Mouse (Mus musculus): ENCODE results near the gene Slc35f1.
"Not testable (repeated sequence)": the region's sequence is repeated elsewhere in the genome, so short reads cannot be mapped to it uniquely, and the experiment has no call there.

Gene Slc35f1

DNA sequence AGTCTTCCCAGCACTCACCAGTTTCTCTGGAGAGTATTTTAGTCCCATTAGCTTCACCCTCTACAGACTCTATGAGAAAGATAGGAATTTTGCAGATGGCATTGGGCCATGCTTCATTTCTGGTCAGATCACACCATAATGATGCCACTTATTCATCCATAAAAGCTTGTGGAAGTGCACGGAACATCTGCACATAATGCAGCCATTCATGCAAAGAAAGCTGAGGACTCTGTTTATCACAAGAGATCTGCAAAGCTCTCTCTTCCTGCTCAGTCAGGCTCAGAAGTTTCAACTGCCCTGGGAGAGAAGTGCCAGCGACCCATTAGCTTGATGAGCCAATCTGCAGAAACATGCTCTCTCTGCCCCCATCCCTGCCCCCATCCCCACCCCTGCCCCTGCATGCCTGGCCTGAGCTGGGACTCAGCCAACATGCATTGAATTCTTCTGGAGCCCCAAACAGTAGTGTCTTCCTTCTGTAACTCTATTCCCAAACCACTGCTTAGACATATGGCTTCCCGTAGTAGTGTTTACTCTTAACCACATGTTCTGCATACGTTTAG lies 89.7 kb downstream of the Slc35f1 start:
- DNase-seq (ENCODE audit: low read depth, low spot score): no peak

DNA sequence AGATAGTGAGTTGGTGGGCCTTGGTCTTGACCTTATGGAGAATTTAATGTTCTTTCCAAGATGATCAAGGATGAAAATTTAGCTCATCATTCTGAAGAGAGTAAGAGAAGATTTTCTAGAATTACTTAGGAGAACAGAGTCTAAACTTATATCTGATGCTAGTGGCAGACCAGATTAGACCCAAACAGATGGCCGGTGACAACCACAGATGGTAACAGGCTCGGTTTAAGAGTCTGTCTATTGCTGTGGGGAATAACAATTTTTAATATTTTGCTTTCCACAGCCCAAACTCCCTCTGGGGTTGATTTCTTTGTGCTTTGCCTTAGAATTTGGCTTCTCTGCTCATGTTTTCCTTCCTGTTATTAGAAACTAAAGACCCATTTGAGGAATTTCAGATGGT lies 96.7 kb downstream of the Slc35f1 start:
- DNase-seq (ENCODE audit: low read depth, low spot score): no peak

DNA sequence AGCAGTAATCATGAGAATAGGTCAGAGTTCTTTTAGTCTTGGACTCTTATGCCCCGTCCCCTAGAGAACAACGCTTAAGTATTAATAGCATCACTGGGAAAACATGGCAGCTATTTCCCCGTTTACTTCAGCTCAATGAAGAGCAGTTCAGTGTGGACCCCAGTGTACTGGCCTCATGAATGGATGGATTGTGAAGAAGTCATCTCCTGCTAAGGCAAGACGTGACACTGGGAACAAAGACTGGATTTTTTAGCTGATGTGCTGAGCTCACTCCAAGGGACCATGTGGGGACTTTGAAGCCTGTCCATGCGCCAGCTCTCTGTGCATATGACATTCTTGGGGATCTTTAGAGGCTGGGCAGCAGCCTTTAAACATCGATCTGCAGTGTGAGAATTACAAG lies 101.2 kb downstream of the Slc35f1 start:
- no peak for DNase-seq (ENCODE audit: low read depth, low spot score)

DNA sequence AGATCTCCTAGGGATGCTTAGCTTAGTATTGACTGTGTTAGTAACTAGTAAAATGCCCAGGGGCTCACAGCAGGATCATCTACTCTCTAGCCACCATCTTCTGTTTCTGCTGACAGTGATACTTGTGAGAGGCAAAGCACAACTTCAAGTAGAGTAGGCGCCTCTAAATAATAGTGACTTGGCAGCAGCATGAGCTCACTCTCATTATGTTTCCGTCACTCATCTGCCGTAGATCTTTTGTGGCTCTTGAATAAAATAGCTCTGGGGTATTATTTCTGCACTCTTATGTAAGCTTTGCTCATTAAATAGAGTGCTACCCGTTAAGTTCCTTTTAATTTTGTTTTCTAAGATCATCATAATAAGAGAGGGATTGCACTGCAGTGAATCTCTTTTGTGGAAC lies 107.1 kb downstream of the Slc35f1 start:
- DNase-seq (ENCODE audit: low read depth, low spot score): no peak

DNA sequence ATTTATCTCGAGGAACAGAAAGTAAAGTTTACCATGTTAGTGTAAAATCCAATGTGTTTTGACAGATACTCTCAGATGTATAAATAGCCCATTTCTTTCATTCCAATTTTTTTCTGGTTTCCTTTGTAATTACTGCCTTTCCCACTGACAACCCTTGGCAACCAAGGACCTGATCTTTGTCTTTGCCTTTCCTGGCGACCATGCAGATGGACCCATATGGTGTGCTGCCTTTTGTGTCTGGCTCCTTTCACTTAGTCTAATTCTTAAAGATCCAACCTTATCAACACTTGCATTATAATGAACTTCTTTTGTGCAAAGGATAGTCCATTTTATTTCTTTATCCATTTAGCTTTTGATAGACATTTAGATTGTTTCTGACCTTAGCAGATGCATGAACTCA lies 117.5 kb downstream of the Slc35f1 start:
- no peak for DNase-seq (ENCODE audit: low read depth, low spot score)

DNA sequence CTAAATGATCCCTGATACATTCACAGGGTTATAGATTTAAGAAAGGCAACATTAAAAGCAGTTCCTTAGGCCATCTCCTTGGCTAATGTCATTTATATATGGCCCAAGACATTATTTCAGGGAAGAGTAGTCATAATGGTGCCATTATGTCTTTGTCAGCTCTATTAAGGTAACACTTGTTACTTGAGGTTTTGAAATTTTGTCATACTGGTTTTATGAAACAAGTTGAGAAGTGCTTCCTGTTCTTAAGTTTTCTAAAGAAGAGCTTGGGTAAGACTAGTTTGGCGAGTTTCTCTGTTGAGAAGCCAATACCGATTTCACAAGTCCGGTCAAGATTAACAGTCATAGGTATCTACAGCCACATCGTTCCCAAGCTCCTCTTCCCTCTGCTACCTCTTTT lies 122.5 kb downstream of the Slc35f1 start:
- DNase-seq (ENCODE audit: low read depth, low spot score): no peak

DNA sequence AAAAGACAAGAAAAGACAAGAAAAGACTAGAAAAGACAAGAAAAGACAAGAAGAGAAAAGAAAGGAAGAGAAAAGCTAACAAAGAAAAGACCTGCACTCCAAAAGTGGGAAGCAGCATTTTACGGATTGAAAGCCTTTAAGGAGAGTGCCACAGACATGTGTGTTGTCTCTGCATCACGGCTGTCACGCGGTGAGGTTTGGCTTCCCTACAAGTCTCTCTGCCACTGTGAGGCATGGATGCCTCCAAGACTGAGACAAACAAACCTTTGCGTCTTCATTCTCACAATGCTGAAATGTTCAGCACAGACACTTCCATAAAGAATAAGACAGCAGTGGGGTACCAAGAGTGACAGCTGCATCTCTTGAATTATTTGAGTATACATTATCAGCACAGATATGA lies 124.0 kb downstream of the Slc35f1 start:
- DNase-seq (ENCODE audit: low read depth, low spot score): no peak

DNA sequence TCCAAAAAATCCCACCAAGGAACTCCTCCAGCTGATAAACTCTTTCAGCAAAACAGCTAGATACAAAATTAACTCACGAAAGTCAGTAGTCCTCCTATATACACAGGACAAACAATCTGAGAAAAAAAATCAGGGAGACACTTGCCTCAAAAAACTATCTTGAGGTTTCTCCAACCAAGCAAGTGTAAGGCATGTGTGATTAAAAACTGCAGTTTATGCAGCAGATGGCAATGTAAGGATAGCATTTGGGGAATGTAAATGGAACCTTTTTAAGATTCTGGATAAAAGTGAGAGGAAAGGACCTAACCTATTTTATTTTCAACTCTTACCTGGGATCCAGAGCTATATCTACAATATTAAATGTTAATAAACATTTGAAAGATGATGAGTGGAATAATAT lies 129.3 kb downstream of the Slc35f1 start:
- DNase-seq (ENCODE audit: low read depth, low spot score): no peak

DNA sequence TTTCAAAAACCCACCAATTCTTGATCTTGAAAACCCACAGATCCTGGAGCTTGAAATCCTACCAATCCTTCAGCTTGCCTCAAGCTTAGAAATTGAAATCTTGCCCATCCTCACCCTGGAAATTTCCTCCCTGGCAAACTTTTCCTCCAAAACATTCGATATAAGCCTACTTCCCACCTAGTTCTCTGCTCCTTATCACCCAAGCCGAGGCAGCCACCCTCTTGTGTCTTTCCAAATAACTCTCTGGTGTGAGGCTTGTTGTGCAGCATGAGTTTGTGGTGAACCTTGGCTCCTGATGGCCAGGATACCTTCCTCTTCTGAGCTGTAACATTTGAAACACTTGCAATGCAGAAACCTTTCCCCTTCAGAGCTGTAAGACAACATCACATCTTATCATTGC lies 132.6 kb downstream of the Slc35f1 start:
- DNase-seq (ENCODE audit: low read depth, low spot score): no peak

DNA sequence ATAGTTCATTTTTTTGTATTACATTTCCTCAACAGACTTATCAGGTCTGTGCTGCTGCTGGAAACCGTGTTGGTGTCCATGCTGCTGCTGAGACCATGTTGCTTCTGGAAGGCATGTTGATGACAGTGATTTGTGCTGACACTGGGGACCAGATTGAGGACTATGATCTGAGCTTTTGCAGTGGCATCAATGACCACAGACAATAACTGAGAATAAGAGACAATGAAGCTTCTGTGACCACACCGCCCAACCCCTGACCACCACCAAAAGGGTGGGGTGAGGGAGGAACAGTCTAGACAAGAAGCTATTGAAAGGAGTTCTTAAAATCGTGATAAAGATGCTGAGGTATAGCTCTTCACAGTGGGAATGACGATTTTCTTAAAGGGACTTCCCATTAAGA lies 135.4 kb downstream of the Slc35f1 start:
- no peak for DNase-seq (ENCODE audit: low read depth, low spot score)

DNA sequence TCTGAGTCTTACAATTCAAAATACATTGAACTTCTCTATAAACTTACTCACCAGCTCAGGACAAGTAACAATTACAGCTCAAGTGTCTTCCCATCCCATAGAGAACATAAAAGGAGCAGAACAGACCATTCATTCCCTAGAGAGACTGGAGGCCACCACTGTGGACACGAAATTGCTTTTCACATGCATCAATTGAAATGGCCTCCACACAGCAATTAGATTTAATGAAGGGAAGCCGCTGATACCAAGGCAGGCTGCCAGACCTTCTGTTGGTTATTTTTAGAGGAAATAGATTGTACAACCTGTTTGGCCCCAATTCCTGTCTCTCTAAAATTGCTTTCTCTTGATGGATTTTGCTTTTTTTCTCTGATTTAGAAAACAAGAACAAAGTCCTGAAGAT lies 150.5 kb downstream of the Slc35f1 start:
- no peak for DNase-seq (ENCODE audit: low read depth, low spot score)

DNA sequence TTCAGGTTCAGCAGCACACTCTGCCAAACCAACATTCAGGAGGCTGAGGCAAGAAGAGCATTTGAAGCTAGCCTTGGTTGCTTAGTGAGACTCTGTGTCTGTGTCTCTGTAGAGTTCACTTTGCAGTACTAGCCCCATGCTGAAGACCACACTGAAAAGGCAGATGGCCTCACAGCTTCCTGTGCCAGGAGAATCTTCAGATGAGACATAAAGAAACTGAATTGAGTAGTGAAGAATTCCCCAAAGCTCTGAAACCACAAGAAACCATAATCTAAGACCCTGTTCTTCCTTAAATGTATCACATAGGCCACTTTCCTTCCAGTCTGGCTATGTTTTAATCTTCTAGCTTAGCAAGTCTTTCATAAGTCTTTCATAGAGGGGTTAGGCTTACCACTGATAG lies 161.7 kb downstream of the Slc35f1 start:
- DNase-seq (ENCODE audit: low read depth, low spot score): no peak

DNA sequence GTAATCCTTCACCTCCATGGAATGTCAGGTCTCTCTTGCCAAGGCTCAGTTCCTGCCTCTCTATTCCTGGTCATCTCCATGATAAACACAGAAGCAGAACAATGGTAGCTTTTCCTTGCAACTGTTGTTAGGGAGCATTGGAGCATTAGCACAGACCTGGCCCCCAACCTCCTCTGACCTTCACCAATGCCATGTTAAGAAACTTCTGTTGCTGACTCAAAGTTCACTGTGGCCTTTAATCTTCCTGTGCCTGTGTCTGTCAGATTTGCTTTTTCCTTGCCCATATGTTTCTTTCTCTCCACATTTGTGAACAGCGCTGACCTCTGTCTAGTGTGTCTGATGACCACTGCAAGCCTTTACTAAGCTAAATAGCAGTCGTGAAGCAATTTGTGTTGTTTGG lies 170.5 kb downstream of the Slc35f1 start:
- DNase-seq (ENCODE audit: low read depth, low spot score): no peak

DNA sequence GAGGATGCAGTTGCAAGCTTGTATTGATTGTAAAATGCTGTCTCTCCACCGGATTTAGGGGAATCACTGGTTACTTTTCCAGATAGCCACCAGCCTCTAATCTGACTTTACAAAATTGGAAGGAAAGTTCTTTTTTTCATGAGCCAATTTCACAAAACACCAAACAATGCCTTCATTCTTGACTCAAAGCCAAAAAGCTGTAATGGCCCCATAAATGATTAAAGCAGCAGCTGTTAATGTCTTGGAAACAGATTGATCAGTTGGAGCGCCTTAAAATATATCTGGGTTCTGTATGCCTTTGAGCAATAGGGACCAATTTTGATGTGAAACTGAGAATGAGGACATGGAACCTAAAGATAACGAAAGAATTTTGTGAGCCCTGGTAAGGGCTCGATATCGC lies 174.6 kb downstream of the Slc35f1 start:
- DNase-seq (ENCODE audit: low read depth, low spot score): no peak

DNA sequence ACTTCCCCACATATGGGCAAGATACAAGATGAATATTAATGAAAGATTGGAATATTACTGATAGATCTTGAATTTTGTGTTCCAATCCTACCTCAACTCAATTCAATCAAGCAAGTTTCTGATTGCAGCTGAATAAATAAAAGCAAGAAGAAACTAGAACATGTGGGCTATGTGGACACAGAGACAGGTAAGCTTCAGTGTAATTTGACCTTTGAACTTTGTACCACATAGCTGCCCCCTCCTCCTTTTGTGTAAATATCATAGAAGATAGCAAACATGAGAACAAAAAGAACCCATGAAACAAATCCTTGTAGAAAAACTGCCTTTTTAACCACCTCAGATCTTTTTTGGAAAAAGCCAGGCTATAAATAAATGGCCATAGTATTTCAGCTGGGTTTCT lies 180.8 kb downstream of the Slc35f1 start:
- DNase-seq (ENCODE audit: low read depth, low spot score): no peak

DNA sequence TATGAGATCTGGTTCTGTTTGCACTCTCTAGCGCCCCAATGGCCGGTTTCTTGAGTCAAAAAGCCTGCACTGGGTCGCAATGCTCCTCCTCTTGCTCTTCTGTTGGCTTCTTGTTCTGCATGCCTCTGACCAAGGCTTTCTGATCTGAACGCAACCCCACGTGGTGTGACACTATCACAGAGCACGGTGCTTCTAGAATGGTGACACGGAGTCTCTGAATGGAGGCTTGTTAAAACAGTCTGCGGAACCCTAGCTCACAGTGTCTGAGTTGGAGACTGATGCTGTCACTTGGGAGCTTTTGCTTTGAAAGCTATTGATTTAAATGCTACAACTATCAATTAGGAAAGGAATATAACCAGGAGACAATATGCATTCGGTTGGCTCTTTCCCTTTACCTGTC lies 183.8 kb downstream of the Slc35f1 start:
- DNase-seq (ENCODE audit: low read depth, low spot score): no peak

DNA sequence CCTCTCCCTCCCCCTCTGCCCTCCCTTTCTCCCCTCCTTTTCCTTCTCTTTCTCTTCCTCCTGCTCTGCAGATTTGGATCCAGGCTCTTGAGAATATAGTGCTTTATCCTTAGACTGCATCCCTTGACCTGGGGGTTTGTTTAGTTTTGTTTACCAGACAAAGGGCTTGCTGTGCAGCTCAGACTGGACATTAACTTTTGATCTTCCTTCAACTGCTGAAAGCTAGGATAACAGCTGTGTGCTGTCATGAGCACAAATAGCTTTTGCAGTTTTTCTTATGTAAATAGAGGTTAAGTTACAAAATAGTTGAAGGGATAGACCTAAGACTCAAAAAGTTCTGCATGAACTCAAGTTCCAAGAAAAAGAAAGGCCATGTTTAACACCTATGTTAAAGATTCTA lies 184.4 kb downstream of the Slc35f1 start:
- no peak for DNase-seq (ENCODE audit: low read depth, low spot score)

DNA sequence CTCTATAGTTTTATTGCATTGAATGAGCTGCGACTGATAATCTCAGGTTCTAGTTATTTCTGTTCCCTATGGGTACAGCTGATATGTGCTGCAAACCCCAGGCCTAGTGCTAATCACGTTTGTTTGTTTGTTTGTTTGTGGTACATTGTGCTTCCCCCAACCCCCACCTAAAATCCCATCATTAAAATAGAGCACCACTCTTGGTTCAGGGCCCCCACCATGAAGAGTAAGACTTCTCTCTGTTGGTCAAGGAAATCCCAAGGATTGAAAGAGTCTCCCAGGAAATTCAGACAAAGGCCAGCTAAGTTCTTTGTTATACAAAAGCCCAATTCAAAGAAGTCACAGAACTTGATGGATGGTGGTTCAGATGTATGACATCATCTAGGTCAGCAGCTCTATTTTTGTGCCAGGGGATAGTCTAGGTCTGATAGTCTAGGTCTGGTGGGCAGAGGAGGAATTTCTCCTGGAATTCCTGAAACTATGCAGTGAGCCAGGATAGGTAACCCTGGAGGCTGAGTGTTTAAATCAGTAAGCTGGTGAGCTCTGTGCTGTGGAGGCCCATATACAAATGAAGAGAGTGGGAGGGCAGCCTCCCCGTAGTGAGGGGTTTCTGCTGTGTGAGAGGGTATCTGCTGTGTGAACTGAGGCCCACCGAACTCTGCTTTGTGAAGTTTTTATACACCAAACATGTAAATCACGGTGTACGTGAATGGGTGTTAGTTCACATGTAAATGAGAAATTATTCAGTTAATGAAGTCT lies 187.1 kb downstream of the Slc35f1 start:
- DNase-seq (ENCODE audit: low read depth, low spot score): no peak

DNA sequence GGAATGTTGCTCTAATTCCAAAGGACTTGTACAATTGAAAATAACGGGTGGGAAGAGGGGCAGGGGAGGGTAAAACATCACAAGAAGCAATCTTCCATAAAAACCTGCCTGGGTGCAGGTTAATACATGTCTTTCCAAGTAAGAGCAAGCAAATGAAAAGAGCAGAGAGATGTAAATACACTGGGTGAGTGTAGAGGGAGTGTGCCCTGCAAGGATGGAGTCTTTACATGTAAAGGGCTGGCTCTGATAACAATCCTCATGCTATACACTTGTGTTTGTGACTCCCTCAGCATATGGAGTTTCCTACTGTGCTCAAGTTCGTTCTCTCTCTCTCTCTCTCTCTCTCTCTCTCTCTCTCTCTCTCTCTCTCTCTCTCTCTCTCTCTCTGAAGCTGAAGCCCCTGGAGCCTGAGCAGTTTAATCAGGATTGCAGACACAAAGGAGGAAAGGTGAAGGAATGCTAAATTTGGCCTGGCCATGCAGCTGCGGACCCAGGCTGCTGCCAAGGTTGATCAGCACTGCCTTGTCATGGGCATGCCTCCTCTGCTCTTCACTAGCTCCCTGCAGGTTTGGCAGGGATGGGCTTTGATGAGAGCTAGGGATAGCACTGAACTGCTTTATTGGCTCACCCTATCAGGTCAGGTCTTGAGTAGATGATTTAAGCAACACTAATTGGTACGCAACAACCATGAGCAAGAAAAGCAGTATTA lies 187.9 kb downstream of the Slc35f1 start:
- no peak for DNase-seq (ENCODE audit: low read depth, low spot score)

DNA sequence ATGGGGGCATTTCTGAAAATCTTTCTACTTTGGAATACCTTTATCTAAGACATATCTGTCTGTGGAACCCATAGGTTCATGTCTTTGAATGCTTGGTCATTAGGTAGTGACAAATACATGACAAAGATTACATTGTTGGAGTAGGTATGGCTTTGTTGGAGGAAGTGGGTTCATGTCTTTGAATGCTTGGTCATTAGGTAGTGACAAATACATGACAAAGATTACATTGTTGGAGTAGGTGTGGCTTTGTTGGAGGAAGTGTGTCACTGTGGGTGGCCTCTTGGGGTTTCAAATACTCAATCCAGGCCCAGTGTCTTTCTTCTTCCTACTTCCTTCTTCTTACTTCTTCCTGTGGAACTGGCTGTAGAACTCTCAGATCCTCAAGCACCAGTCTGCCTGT lies 206.4 kb downstream of the Slc35f1 start:
- not testable (repeated sequence) for DNase-seq (ENCODE audit: low read depth, low spot score)

DNA sequence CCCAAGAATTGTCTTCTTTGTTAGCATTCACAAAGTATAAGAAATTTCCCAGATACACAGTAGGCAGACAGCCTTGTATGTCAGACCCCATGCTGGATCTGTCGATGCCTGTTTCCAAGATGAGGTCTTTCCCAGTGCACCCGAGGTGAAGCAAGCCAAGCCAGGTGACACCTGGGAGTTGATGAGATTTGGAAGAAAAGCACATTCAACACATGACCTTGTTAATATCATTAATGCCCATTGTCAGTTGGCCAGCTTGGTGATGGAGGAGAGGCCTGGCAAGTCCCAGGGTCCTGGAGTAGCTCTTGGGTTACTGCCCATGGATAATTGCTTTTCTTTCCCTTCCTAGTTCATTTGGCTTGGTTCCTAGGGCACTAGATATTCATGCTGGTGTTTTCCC lies 214.6 kb downstream of the Slc35f1 start:
- DNase-seq (ENCODE audit: low read depth, low spot score): no peak

DNA sequence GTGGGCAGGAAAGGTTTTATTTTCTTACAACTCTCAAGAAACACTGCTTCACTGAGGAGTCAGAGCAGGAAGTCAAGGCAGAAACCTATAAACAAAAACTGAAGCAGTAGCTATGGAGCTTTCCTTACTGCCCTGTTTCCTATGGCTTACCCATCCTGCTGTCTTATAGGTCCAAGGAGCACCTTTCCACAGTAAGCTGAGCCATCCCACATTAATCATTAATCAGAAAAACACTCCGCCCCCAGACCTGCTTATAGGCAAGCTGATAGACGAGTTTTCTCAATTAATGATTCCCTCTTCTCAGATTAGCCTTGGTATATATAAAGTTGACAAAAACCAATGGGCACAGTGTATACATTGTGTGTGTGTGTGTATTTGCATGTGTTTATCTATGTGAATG lies 221.4 kb downstream of the Slc35f1 start:
- no peak for DNase-seq (ENCODE audit: low read depth, low spot score)

DNA sequence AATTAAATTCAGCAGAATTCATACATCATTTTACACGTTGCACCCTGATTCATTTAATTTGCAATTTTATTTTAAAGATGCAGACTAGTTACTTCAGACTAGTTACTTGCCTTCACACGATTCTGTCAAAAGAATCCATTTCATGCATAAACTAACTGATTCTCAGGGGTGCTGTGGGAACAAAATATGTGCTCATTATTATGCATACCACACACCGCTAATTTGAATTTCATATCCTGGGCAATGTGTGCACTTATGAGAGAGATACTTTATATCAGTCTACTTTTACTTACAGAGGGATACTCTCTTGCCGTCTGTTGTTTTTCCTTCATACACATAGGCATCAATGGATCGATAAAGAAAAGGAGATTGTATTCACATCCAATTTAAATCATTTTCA lies 228.4 kb downstream of the Slc35f1 start:
- no peak for DNase-seq (ENCODE audit: low read depth, low spot score)
